23 mouse cellular contexts compared by ENCODE assay signal in genomic region chr13:70134544-70134943, GRCm38 (mm10).
"Had no signal": no experiment of that assay in that cellular context is flagged by ENCODE, and none has a peak within 500 bp of the region (broad histone marks: within the 10 kb centered on the region; RNA-seq: fewer than 3 reads in every experiment).

No protein-coding gene starts in this region.

- H3K27ac ChIP-seq: embryonic facial prominence, embryonic 10.5 days; embryonic facial prominence, embryonic 12.5 days; embryonic facial prominence, embryonic 13.5 days; embryonic facial prominence, embryonic 15.5 days; forebrain, embryonic 10.5 days; forebrain, embryonic 12.5 days; forebrain, embryonic 13.5 days; forebrain, embryonic 15.5 days; gastrocnemius, adult 2 months; heart, adult 2 months had no signal

- H3K4me3 ChIP-seq: embryonic facial prominence, embryonic 10.5 days; embryonic facial prominence, embryonic 12.5 days; embryonic facial prominence, embryonic 13.5 days; embryonic facial prominence, embryonic 15.5 days; erythroblast, embryonic 14.5 days; forebrain, embryonic 10.5 days; forebrain, embryonic 12.5 days; forebrain, embryonic 13.5 days; forebrain, embryonic 15.5 days; gastrocnemius, adult 2 months; heart, adult 2 months had no signal

- H3K9ac ChIP-seq: embryonic facial prominence, embryonic 12.5 days; embryonic facial prominence, embryonic 13.5 days; embryonic facial prominence, embryonic 15.5 days; forebrain, embryonic 12.5 days; forebrain, embryonic 13.5 days; forebrain, embryonic 15.5 days; forebrain, postnatal 0 days had no signal

- H3K4me1 ChIP-seq: embryonic facial prominence, embryonic 10.5 days; embryonic facial prominence, embryonic 12.5 days; forebrain, embryonic 10.5 days; forebrain, embryonic 12.5 days; forebrain, embryonic 13.5 days; forebrain, embryonic 15.5 days had no signal

- H3K36me3 ChIP-seq: embryonic facial prominence, embryonic 10.5 days; embryonic facial prominence, embryonic 12.5 days; embryonic facial prominence, embryonic 13.5 days; embryonic facial prominence, embryonic 15.5 days; forebrain, embryonic 10.5 days; forebrain, embryonic 12.5 days; forebrain, embryonic 15.5 days had no signal

- DNase-seq: cerebellum, adult 9-10 months; cerebellum, postnatal 10 days; cerebellum, postnatal 14 days; cerebellum, postnatal 25 days; cerebellum, postnatal 36 days; embryo, embryonic 11 days; forebrain, postnatal 0 days; gastrocnemius, adult 2 months; gastrocnemius, postnatal 10 days; gastrocnemius, postnatal 14 days; gastrocnemius, postnatal 25 days; gastrocnemius, postnatal 36 days; heart, adult 18-20 months; heart, adult 2 months had no signal

- H3K27me3 ChIP-seq: embryonic facial prominence, embryonic 12.5 days; embryonic facial prominence, embryonic 15.5 days; forebrain, embryonic 12.5 days; forebrain, embryonic 13.5 days; forebrain, embryonic 15.5 days had no signal

- H3K9me3 ChIP-seq: embryonic facial prominence, embryonic 10.5 days; embryonic facial prominence, embryonic 12.5 days; embryonic facial prominence, embryonic 13.5 days; embryonic facial prominence, embryonic 15.5 days; forebrain, embryonic 10.5 days; forebrain, embryonic 12.5 days; forebrain, embryonic 13.5 days; forebrain, embryonic 15.5 days had no signal
